Mouse (Mus musculus) cerebellum, adult 2 months (tissue): ENCODE data around the gene Fhl2.

Source experiments
- CTCF ChIP-seq: fragments of 200-500 bp; IDR thresholded peaks from 2 replicates; pipeline ENCODE4 v1.5.1; 2011; ENCODE audit warnings: low read depth, mild to moderate bottlenecking, control low read depth, low read length, moderate library complexity, borderline replicate concordance; ENCODE audit not compliant: insufficient read depth
- POLR2A ChIP-seq: fragments of 200-500 bp; IDR thresholded peaks from 2 replicates; pipeline ENCODE4 v1.6.1; 2011; ENCODE audit warnings: low read length, control low read depth, borderline replicate concordance; ENCODE audit not compliant: insufficient read depth

- TF ChIP-seq POLR2A, result no peak
- TF ChIP-seq CTCF, result no peak
Observed at GRCm38 (mm10) chr1:43130219-43130981, 66.4 kb downstream of the Fhl2 start.
